Mouse (Mus musculus): ENCODE measurements around the gene Cd248.

DNA sequence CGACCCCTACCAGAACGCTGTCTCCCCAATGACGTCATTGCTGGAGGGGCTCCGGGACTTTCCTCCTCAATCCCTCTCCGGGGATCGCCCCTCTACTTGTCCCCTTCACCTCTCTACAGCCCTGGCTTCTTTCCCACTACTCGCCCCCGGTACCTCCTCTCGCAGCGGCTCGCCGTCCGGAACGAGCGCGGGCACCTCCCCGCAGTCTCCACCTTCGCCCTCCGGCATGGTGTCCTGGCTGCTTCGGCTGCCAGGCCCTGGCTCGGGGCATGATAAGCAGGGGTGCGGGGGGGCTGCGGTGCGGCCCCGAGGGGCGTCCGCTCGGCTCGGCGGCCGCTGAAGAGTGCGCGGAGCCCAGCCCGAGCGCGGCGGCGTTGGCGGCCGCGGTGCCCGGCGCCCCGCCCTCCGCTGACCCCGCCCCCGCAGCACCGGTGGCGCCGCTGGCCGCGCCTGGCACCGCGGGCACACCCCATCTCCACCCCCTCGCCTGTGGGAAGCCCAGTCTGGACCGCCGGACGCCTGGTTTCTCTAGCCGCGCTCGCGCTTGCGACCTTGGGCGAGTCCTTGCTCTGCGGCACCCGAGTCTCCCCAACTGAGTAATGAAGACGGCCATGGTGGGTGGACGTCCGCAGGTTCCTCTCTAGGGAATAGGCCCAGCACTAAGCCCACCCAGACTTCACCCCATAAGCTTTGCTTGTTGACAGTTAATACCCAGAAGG is 17.4 kb downstream of the Cd248 start, which contains the start of gene Tmem151a:
- TF ChIP-seq POLR2A (IDR thresholded peaks at IDR 0.05; ENCODE audit: borderline replicate concordance, extremely low read depth, insufficient read depth, insufficient read length, poor library complexity, severe bottlenecking) (no peak), CTCF (IDR thresholded peaks at IDR 0.05; ENCODE audit: borderline replicate concordance, extremely low read depth, insufficient read depth, insufficient read length) (no peak)

All from brain, embryonic 14.5 days (tissue).